Mouse (Mus musculus): Measurements from ENCODE around the gene Arsb.
A peak's percentile ranks its signal among the peaks of the same experiment; 100 is the strongest.

The Arsb gene

GRCm38 (mm10) chr13:93840146-93840545, 68.7 kb downstream of the Arsb start:
- peak; percentile 52 for DNase-seq (ENCODE audit: low read depth, low spot score)

GRCm38 (mm10) chr13:93846831-93847518, 75.5 kb downstream of the Arsb start:
- DNase-seq (ENCODE audit: low read depth, low spot score), result no peak

- no peak for DNase-seq (ENCODE audit: low read depth, low spot score)
Measured at GRCm38 (mm10) chr13:93847614-93848013, 76.2 kb downstream of the Arsb start.

GRCm38 (mm10) chr13:93848615-93849014, 77.2 kb downstream of the Arsb start:
- no peak for DNase-seq (ENCODE audit: low read depth, low spot score)

- DNase-seq (ENCODE audit: low read depth, low spot score), result no peak
Measured at GRCm38 (mm10) chr13:93849751-93850355, 78.4 kb downstream of the Arsb start.

GRCm38 (mm10) chr13:93850674-93851073, 79.2 kb downstream of the Arsb start:
- DNase-seq (ENCODE audit: low read depth, low spot score), result no peak

- peak; percentile 68 for DNase-seq (ENCODE audit: low read depth, low spot score)
Measured at GRCm38 (mm10) chr13:93852419-93853138, 81.1 kb downstream of the Arsb start.

- DNase-seq (ENCODE audit: low read depth, low spot score), result no peak
Measured at GRCm38 (mm10) chr13:93853767-93854166, 82.3 kb downstream of the Arsb start.

- no peak for DNase-seq (ENCODE audit: low read depth, low spot score)
Measured at GRCm38 (mm10) chr13:93854325-93854724, 82.9 kb downstream of the Arsb start.

GRCm38 (mm10) chr13:93854966-93855562, 83.6 kb downstream of the Arsb start:
- no peak for DNase-seq (ENCODE audit: low read depth, low spot score)

- DNase-seq (ENCODE audit: low read depth, low spot score), result peak; percentile 41
Measured at GRCm38 (mm10) chr13:93855701-93856183, 84.3 kb downstream of the Arsb start.

GRCm38 (mm10) chr13:93861211-93861610, 89.8 kb downstream of the Arsb start:
- no peak for DNase-seq (ENCODE audit: low read depth, low spot score)

GRCm38 (mm10) chr13:93864066-93864740, 92.8 kb downstream of the Arsb start:
- no peak for DNase-seq (ENCODE audit: low read depth, low spot score)

- no peak for DNase-seq (ENCODE audit: low read depth, low spot score)
Measured at GRCm38 (mm10) chr13:93866638-93867037, 95.2 kb downstream of the Arsb start.

GRCm38 (mm10) chr13:93871681-93872080, 100.3 kb downstream of the Arsb start:
- no peak for DNase-seq (ENCODE audit: low read depth, low spot score)

GRCm38 (mm10) chr13:93872591-93872990, 101.2 kb downstream of the Arsb start:
- DNase-seq (ENCODE audit: low read depth, low spot score), result no peak

- no peak for DNase-seq (ENCODE audit: low read depth, low spot score)
Measured at GRCm38 (mm10) chr13:93877924-93878323, 106.5 kb downstream of the Arsb start.

- DNase-seq (ENCODE audit: low read depth, low spot score), result no peak
Measured at GRCm38 (mm10) chr13:93879426-93879825, 108.0 kb downstream of the Arsb start.

- no peak for DNase-seq (ENCODE audit: low read depth, low spot score)
Measured at GRCm38 (mm10) chr13:93882132-93882531, 110.7 kb downstream of the Arsb start.

GRCm38 (mm10) chr13:93886999-93887398, 115.6 kb downstream of the Arsb start:
- DNase-seq (ENCODE audit: low read depth, low spot score), result no peak

GRCm38 (mm10) chr13:93888196-93888595, 116.8 kb downstream of the Arsb start:
- DNase-seq (ENCODE audit: low read depth, low spot score), result no peak

GRCm38 (mm10) chr13:93888916-93889315, 117.5 kb downstream of the Arsb start:
- DNase-seq (ENCODE audit: low read depth, low spot score), result no peak
